Mouse (Mus musculus) spleen, embryonic (tissue): ENCODE data around the gene Ramp2.

Experiments
- CTCF ChIA-PET: fragments of 350-600 bp; sonication (Branson Sonifier 250); formaldehyde crosslinking; loops from one replicate; lab custom pipeline; 2022; lab: Charles Lee

Ramp2 gene

GRCm38 (mm10) chr11:101234124-101234523 is 11.7 kb upstream of the Ramp2 start:
- CTCF ChIA-PET: no interaction called here

- CTCF ChIA-PET: no interaction called here
These were observed 10.4 kb upstream of the Ramp2 start for GRCm38 (mm10) chr11:101235429-101235828.

GRCm38 (mm10) chr11:101236782-101237181 is 9.0 kb upstream of the Ramp2 start:
- CTCF ChIA-PET: no interaction called here

GRCm38 (mm10) chr11:101238071-101238647 is 7.7 kb upstream of the Ramp2 start:
- CTCF ChIA-PET: interaction anchor here (0.6 to 0.7 kb wide), 2 partner anchors 69 to 217 kb away, joined by 3 to 4 read pairs; no protein-coding TSS in a partner anchor

GRCm38 (mm10) chr11:101245071-101245470 is 757 bp upstream of the Ramp2 start:
- CTCF ChIA-PET: no interaction called here

- CTCF ChIA-PET: no interaction called here
These were observed 829 bp downstream of the Ramp2 start for GRCm38 (mm10) chr11:101246702-101247012.

GRCm38 (mm10) chr11:101247521-101248030 is 1.7 kb downstream of the Ramp2 start:
- CTCF ChIA-PET: interaction anchor here (1.0 kb wide), 1 partner anchor 24 kb away, joined by 3 read pairs; no protein-coding TSS in a partner anchor

GRCm38 (mm10) chr11:101248258-101248994 is 2.6 kb downstream of the Ramp2 start:
- CTCF ChIA-PET: interaction anchor here (0.7 to 1.0 kb wide), 2 partner anchors 25 to 40 kb away, joined by 3 to 5 read pairs; no protein-coding TSS in a partner anchor

GRCm38 (mm10) chr11:101251031-101251430 is 5.2 kb downstream of the Ramp2 start:
- CTCF ChIA-PET: interaction anchor here (1.1 kb wide), 1 partner anchor 77 kb away, joined by 3 read pairs; no protein-coding TSS in a partner anchor

GRCm38 (mm10) chr11:101252941-101253340 is 7.1 kb downstream of the Ramp2 start:
- CTCF ChIA-PET: interaction anchor here (0.6 to 0.7 kb wide), 2 partner anchors 178 to 439 kb away, joined by 4 read pairs; no protein-coding TSS in a partner anchor

GRCm38 (mm10) chr11:101253613-101254389 is 8.0 kb downstream of the Ramp2 start, which contains the start of gene Vps25:
Gene Vps25 (plus strand): TSS chr11:101253707.
- CTCF ChIA-PET: interaction anchor here (0.7 kb wide), 1 partner anchor 439 kb away, joined by 4 read pairs; no protein-coding TSS in a partner anchor

- CTCF ChIA-PET: interaction anchor here (0.7 kb wide), 1 partner anchor 169 kb away, joined by 4 read pairs; the partner anchor contains the start of genes Gm27029 and Rundc1
These were observed 10.3 kb downstream of the Ramp2 start for GRCm38 (mm10) chr11:101255826-101256775.

- CTCF ChIA-PET: no interaction called here
These were observed 13.5 kb downstream of the Ramp2 start for GRCm38 (mm10) chr11:101259261-101259712.

- CTCF ChIA-PET: interaction anchor here (0.7 kb wide), 1 partner anchor 41 kb away, joined by 4 read pairs; no protein-coding TSS in a partner anchor
These were observed 14.4 kb downstream of the Ramp2 start, which contains the start of gene Wnk4 for GRCm38 (mm10) chr11:101259948-101260825. Gene Wnk4 (plus strand): TSS chr11:101260567.

- CTCF ChIA-PET: no interaction called here
These were observed 15.1 kb downstream of the Ramp2 start for GRCm38 (mm10) chr11:101260826-101261380.

- CTCF ChIA-PET: no interaction called here
These were observed 16.6 kb downstream of the Ramp2 start for GRCm38 (mm10) chr11:101262272-101262967.

- CTCF ChIA-PET: no interaction called here
These were observed 17.5 kb downstream of the Ramp2 start for GRCm38 (mm10) chr11:101263138-101263988.

- CTCF ChIA-PET: no interaction called here
These were observed 18.1 kb downstream of the Ramp2 start for GRCm38 (mm10) chr11:101263989-101264280.
